Mouse (Mus musculus) liver, postnatal 0 days (tissue): ENCODE results near the gene Upf2. TPM values are rescaled to one million over a fixed set of nuclear protein-coding genes. Genes with fewer than 3 reads are reported as not detected.

Experiments used
- ATAC-seq: fragments of 200-750 bp; cut with Nextera tagmentation; 2 replicates; pipeline ENCODE4 v1.8.0; 2017; ENCODE audit warnings: mild to moderate bottlenecking, moderate library complexity
- DNase-seq: peaks from one replicate; pipeline ENCODE4 v3.0.0-alpha.2; 2016
- H3K27ac ChIP-seq: fragments of 300-500 bp; sonication (generic); 2 replicates; pipeline ENCODE4 v1.5.1; 2014; ENCODE audit warnings: antibody characterized with exemption, moderate library complexity, mild to moderate bottlenecking, low read depth
- H3K27me3 ChIP-seq: fragments of 300-500 bp; sonication (generic); 2 replicates; pipeline ENCODE4 v1.6.1; 2014; ENCODE audit warnings: low read length, control low read depth, mixed read lengths; ENCODE audit not compliant: insufficient read depth
- H3K36me3 ChIP-seq: fragments of 300-500 bp; sonication (generic); replicated peaks from 2 replicates; pipeline ENCODE4 v1.6.1; 2014; ENCODE audit warnings: mild to moderate bottlenecking, control low read depth, low read length, moderate library complexity, mixed read lengths; ENCODE audit not compliant: insufficient read depth
- H3K4me1 ChIP-seq: fragments of 300-500 bp; sonication (generic); 2 replicates; pipeline ENCODE4 v1.6.1; 2014; ENCODE audit warnings: antibody characterized with exemption, mild to moderate bottlenecking, control low read depth; ENCODE audit not compliant: insufficient read depth
- H3K4me2 ChIP-seq: fragments of 300-500 bp; sonication (generic); 2 replicates; pipeline ENCODE4 v1.6.1; 2014; ENCODE audit warnings: low read depth, mild to moderate bottlenecking, low read length, moderate library complexity, mixed read lengths
- H3K4me3 ChIP-seq: fragments of 300-500 bp; sonication (generic); 2 replicates; pipeline ENCODE4 v1.5.1; 2014; ENCODE audit warnings: low read depth, low read length
- H3K9ac ChIP-seq: fragments of 300-500 bp; sonication (generic); replicated peaks from 2 replicates; pipeline ENCODE4 v1.6.1; 2014; ENCODE audit warnings: mild to moderate bottlenecking, moderate library complexity
- H3K9me3 ChIP-seq: fragments of 300-500 bp; sonication (generic); 2 replicates; pipeline ENCODE4 v1.6.1; 2016; ENCODE audit warnings: mild to moderate bottlenecking, control low read depth, low read length, mixed read lengths
- CTCF ChIP-seq: sonication (generic); IDR thresholded peaks from 2 replicates; pipeline ENCODE4 v1.5.1; 2016; ENCODE audit warnings: antibody characterized with exemption, low read depth
- EP300 ChIP-seq: IDR thresholded peaks from 2 replicates; pipeline ENCODE4 v1.6.1; 2016; ENCODE audit warnings: antibody characterized with exemption, low read depth, mild to moderate bottlenecking
- WGBS: fragments of 180-500 bp; shearing (Covaris S2); extraction: QIAGEN DNeasy Blood & Tissue Kit; methylation state at CpG from one replicate; pipeline ENCODE4 v1.1.7; 2014; ENCODE audit not compliant: insufficient replicate concordance; 5-methylcytosine and 5-hydroxymethylcytosine counted together
- polyA plus RNA-seq: library from polyadenylated mRNA; unstranded; fragments of >200 nt; fragmentation: Nextera tagmentation; extraction: Ambion mirVana; gene quantifications from 2 replicates; pipeline ENCODE4 v1.2.1, GENCODE M21; 2015

The Upf2 gene
- 2.8 and 3.3 TPM in 2 replicates for polyA plus RNA-seq

DNA sequence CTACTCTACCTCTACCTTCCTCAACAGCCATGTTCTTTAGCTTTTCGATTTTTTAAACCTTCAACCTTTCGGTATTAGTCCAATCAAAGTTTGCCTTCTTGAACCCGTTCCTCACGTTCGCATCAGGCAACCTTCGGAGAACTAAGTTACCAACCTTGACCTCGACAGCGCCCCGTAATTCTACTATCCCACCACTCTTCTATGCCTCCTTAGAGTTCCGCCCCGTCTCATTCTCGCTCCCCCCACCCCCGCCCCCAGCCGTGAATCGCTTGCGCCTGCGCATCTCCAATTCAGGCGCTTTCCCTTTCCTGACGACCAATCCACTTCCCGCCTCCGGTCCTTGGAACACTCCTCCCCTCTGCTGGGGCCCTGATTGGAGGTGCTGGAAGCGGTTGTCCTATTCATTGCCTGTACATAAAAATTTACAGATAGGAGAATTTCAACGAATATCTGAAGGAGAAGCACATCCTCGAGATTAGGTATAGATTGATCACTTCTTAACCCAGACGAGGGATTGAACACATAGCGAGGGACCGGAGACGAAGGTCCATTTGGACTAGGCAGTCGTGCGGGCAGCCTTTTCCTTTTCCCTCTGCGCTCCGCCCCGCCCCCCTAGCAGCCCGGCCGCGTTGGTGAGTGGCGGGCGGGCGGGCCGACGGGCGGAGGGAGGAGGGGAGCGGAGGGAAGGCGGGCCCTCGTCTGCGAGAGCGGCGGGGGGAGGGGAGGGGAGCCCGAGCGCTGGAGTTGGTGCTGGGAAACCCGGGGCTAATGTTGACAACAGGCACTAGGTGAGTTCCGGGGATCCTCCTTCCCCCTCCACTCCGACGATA lies at the start of gene Upf2:
Gene Upf2 (plus strand): TSS at position 704 of the 830 bp plus-strand sequence.
- no peaks in the 10 kb centered on the region for H3K27me3 ChIP-seq
- ATAC-seq (peak; percentile 95), DNase-seq (peak; percentile 97)
- H3K9me3 ChIP-seq = no peaks in the 10 kb centered on the region
- peak within 1 kb of the TSS; percentile 97 for H3K4me3 ChIP-seq
- peak; percentile 94 for TF ChIP-seq EP300
- TF ChIP-seq CTCF = 0 out of 2 replicates have a peak, but pooled peaks have one; percentile 7
- H3K9ac ChIP-seq = peak within 1 kb of the TSS; percentile 97
- peaks cover 17% of the 10 kb centered on the region for H3K4me1 ChIP-seq
- H3K36me3 ChIP-seq = 0 out of 2 replicates have a peak, but pooled peaks cover 2% of the 10 kb centered on the region
- H3K27ac ChIP-seq = peak within 1 kb of the TSS; percentile 97
- under 1% methylated on average over 34 of the region's 54 CpGs for WGBS
- peak within 1 kb of the TSS; percentile 95 for H3K4me2 ChIP-seq

- H3K9ac ChIP-seq = no peak overlapping the region
- H3K4me3 ChIP-seq = no peak overlapping the region
- WGBS = 64% methylated on average over 5 of the region's 5 CpGs
- no peaks in the 10 kb centered on the region for H3K9me3 ChIP-seq
- no peak overlapping the region for H3K27ac ChIP-seq
- no peaks in the 10 kb centered on the region for H3K4me1 ChIP-seq
- DNase-seq (no peak), ATAC-seq (no peak)
- TF ChIP-seq CTCF (no peak), EP300 (no peak)
- no peak overlapping the region for H3K4me2 ChIP-seq
- H3K27me3 ChIP-seq = no peaks in the 10 kb centered on the region
- peaks cover 2% of the 10 kb centered on the region; the same call in 1 of the 2 replicates for H3K36me3 ChIP-seq
Measured at GRCm38 (mm10) chr2:5906092-5906491, 45.2 kb upstream of the Upf2 start.

GRCm38 (mm10) chr2:5906625-5907024 lies 44.6 kb upstream of the Upf2 start:
- H3K9me3 ChIP-seq = no peaks in the 10 kb centered on the region
- DNase-seq (peak; percentile 73), ATAC-seq (no peak)
- H3K4me1 ChIP-seq = no peaks in the 10 kb centered on the region
- TF ChIP-seq EP300 (no peak), CTCF (peak; percentile 89)
- WGBS = 54% methylated on average over 3 of the region's 3 CpGs
- H3K27ac ChIP-seq = no peak overlapping the region
- H3K27me3 ChIP-seq = no peaks in the 10 kb centered on the region
- peaks cover 7% of the 10 kb centered on the region; the same call in 1 of the 2 replicates for H3K36me3 ChIP-seq
- H3K9ac ChIP-seq = no peak overlapping the region
- no peak overlapping the region for H3K4me2 ChIP-seq
- no peak overlapping the region for H3K4me3 ChIP-seq

GRCm38 (mm10) chr2:5911282-5911965 lies 39.8 kb upstream of the Upf2 start:
- TF ChIP-seq CTCF (no peak), EP300 (no peak)
- WGBS = 78% methylated on average over 16 of the region's 16 CpGs
- Histone ChIP-seq H3K4me2 (no peak overlapping the region), H3K9me3 (no peaks in the 10 kb centered on the region), H3K4me1 (no peaks in the 10 kb centered on the region), H3K27ac (no peak overlapping the region), H3K27me3 (no peaks in the 10 kb centered on the region), H3K4me3 (no peak overlapping the region), H3K9ac (no peak overlapping the region), H3K36me3 (peaks cover 7% of the 10 kb centered on the region; the same call in 1 of the 2 replicates)
- ATAC-seq (no peak), DNase-seq (no peak)

- WGBS = 76% methylated on average over 6 of the region's 6 CpGs
- TF ChIP-seq EP300 = no peak
- TF ChIP-seq CTCF = no peak
- Histone ChIP-seq H3K27me3 (no peaks in the 10 kb centered on the region), H3K27ac (no peak overlapping the region), H3K9me3 (no peaks in the 10 kb centered on the region), H3K4me2 (no peak overlapping the region), H3K4me3 (no peak overlapping the region), H3K36me3 (peaks cover 2% of the 10 kb centered on the region), H3K9ac (no peak overlapping the region), H3K4me1 (no peaks in the 10 kb centered on the region)
- DNase-seq = no peak
- no peak for ATAC-seq
Measured at GRCm38 (mm10) chr2:5922823-5923222, 28.4 kb upstream of the Upf2 start.

DNA sequence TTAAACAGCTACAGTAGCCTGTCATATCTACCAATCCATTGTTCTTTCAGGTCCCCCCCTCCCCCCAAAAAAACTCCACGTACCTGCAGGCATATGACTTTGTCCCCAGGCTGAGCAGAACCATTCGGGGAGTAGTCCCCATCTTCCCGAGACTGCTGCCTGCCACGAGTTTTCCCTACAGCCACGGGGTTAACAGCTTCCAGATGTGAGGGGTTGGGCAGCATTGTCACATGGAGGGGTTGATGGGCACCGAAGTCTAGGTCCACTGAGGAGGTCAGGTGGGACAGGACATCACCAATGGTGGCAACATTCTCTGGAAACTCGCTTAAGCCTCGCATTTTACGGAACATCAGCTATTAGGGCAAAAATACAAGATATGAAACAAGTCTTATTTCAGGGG lies 27.5 kb upstream of the Upf2 start:
- Histone ChIP-seq H3K9ac (no peak overlapping the region), H3K4me2 (no peak overlapping the region), H3K27me3 (no peaks in the 10 kb centered on the region), H3K36me3 (peaks cover 2% of the 10 kb centered on the region), H3K27ac (no peak overlapping the region), H3K4me3 (no peak overlapping the region), H3K4me1 (no peaks in the 10 kb centered on the region), H3K9me3 (no peaks in the 10 kb centered on the region)
- 81% methylated on average over 9 of the region's 9 CpGs for WGBS
- DNase-seq (no peak), ATAC-seq (no peak)
- no peak for TF ChIP-seq CTCF
- no peak for TF ChIP-seq EP300
